Mouse (Mus musculus) G1E (cell line): ENCODE measurements around the gene Emc4.

ENCODE experiments used
- CTCF ChIP-seq: IDR thresholded peaks from 2 replicates; pipeline ENCODE4 v1.5.1; 2012; ENCODE audit warnings: low read depth, low read length, inconsistent platforms, mixed read lengths
- TAL1 ChIP-seq: conservative IDR thresholded peaks from 2 replicates; pipeline ENCODE4 v1.6.1; 2012; ENCODE audit warnings: low read depth, low read length, inconsistent platforms, mixed read lengths

DNA sequence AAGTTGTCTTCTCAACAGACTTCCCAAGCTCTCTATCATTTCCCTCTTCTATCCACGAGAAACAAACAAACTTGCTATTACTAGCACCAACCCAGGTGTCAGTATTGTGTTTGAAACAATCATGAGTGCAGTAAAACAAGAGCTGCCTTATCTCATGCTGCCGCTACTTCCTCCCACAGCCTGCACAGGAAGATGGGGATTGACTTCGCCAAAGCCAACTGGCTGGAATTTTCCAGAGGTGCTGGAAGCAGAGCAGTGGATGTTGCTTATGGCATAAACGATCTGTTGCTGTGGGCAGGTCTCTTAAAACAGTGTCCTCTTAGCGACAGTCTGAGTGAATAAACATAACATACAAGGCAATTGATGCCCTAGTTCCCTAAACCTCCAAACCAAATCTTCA, 6.8 kb upstream of the Emc4 start:
- TF ChIP-seq TAL1 (no peak), CTCF (no peak)
